Mouse (Mus musculus): ENCODE data around the gene Mrpl11.

DNA sequence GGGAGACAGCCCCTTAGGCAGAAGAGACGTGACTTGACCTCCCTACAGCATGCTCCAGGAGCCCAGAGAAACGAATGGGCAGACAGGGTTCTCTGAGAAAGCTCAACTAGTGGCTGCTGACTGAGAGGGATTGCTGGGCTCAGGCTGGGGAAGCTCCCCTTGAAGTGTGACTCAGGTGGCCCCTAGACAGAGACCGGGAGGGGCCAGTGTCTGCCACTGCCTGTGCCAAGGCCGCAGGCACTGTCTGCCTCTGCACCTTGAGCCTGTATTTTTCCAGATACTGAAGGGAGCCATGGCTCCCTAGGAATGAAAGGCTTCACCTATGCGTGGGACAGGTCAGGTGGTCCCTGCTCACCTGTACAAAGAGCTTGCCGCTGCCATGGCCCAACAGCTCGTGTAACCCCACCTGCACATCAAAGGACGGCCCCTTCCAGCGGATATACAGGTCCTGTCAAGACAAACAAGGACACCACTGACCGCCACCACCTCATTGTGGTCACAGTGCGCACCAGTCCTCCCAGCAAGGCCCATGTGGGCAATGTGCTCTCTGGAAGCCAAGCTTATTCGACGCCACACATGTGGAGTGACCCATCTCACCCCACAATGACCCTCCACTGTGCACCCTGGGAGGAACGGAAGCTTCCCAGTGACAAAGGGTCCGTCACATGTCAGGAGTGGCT lies 45.9 kb upstream of the Mrpl11 start:
- TF ChIP-seq CTCF (conservative IDR thresholded peaks at IDR 0.05 in 1 of 2, IDR thresholded peaks at IDR 0.05 in 1 of 2; ENCODE audit: low read depth in 2 of 2, low read length in 2 of 2) (no peak), EP300 (IDR thresholded peaks at IDR 0.05; ENCODE audit: low read length) (no peak), MYC (IDR thresholded peaks at IDR 0.05; ENCODE audit: low read depth, low read length) (no peak)
